Mouse (Mus musculus) gastrocnemius, postnatal 14 days (tissue): Measurements from ENCODE around the gene Mcu. TPM values are rescaled to one million over a fixed set of nuclear protein-coding genes. Genes with fewer than 3 reads are reported as not detected.
A peak's percentile ranks its signal among the peaks of the same experiment; 100 is the strongest.

Experiments
- DNase-seq: peaks from one replicate; pipeline ENCODE4 v3.0.0; 2021; ENCODE audit warnings: mixed read lengths
- intact Hi-C: fragments of 180-260 bp; cut with DNase I; formaldehyde crosslinking; loops from one replicate; pipeline ENCODE4 v1.15.1; 2025; ENCODE audit warnings: low total_unique reads
- total RNA-seq, 2 experiments: library from RNA; stranded (reverse); gene quantifications; 2 replicates each; pipeline ENCODE4 v1.2.3; 2021

Mcu gene
- total RNA-seq, 2 experiments from 2014 or later = 51.0 to 51.1 TPM

DNA sequence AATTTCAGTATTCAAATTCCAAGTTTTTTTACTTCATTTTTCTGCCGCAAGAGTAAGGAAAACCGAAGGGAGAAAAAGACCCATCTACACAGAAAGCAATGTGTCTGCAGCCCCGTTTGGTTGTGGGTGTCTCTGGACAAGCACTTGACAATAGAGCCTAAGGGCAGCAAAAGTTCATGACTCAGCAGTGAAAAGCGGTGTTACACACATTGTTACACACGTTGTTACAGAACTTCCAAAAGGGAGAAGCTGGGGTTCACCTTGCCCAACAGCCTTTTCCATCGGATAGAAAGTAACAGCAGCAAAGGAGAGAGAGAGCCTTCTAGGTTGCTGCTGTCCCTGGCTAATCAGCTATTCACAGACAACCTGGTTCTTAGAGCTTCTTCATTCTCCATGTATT lies 68.3 kb downstream of the Mcu start:
- DNase-seq = no peak
- intact Hi-C loops = no loop called here

DNA sequence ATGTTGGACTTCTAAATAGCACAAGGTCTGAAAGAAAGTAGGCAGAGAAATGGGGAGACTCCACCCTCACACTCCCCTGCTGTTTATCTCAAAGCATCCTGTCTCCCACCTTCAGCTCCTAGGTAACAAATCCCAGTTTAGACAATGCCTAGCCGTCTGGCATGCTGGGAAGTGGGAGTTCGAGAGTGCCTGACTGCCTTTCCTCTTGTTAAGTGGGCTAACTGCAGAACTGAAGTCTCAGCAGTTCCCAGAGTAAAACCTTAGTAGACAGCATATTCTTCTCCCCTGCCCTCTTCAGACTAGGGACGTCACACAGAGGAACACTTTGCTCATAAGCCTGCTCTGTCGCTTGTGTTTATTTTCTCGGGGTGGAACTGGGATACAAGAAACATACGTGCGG lies 69.1 kb downstream of the Mcu start:
- DNase-seq = no peak
- intact Hi-C loops = no loop called here

DNA sequence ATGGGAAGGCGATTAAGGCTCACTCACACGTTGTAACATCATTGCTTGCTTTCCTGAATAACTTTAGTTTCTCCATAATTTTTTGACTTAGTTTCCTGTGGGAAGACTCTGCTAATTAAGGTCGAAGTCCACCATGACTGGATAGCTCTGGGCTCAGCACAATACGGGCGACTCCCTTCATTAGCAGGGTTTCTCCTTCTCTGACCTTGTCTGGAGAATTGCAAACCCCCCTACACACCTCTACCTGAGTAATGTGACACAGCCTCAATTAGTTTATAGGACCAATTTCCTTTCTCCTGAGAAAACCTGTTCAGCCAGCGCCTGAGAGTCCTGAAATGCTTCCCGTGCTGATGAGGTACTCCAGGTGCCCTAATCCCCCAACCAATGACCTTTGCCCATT lies 71.3 kb downstream of the Mcu start:
- intact Hi-C loops = no loop called here

DNA sequence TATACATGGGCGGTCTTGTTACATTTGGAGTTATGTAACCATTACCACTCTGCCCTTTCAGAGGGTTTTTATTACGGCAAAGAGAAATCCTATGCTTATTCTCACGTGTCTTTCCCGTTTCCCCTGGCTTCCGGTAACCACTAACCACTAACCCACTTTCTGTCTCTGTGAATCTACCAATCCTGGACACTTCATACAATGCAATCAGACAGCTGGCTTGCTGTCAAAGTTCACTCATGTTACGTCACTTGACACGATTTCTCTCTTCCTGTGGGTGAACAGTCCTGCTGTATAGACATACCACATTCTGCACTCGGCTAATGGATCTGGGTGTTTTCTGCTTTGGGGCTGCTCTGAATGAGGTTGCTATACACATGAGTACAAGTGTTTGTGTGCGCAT lies 73.1 kb downstream of the Mcu start:
- DNase-seq = no peak
- intact Hi-C loops = no loop called here

More for the DNA sequence above, 71.3 kb downstream of the Mcu start:
- DNase-seq = no peak

DNA sequence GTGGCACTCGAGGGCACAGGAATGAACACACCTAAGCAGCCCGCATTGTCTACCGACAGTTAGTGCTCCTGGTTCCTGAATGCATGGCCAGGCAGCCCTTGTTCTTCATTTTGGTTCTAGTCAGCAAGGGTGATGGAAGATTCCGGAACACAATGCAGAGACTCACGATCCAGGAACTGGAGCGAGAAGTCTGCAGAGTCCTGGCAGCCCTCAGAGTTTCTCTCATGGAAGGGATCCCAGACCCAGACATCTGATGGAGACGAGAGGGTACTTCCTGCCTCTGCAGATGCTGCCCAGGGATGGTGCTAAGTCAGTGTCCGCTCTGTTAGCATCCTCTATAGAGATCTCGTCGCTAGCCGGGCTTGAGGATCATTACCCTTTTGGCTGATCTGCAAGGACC lies 75.0 kb downstream of the Mcu start:
- no peak for DNase-seq
- intact Hi-C loops = no loop called here

DNA sequence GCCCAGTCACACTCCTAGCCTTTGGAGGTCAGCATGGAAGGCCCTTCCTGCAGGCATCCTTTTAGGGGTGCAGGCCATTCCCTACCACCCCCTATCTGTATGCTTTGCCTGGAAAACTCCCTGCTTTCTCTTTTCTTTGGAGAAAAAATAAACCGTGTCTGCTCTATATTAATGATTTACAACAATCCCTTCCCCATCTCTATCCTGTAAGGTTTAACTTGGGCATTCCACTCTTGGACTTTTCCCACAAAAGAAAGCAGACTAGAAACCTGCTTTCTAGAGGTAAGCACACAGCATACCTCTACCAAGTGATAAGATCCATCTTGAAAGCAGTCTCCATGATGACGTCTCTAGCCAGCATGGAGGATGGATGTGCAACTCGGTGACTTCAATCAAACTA lies 75.9 kb downstream of the Mcu start:
- no peak for DNase-seq
- intact Hi-C loops = no loop called here

DNA sequence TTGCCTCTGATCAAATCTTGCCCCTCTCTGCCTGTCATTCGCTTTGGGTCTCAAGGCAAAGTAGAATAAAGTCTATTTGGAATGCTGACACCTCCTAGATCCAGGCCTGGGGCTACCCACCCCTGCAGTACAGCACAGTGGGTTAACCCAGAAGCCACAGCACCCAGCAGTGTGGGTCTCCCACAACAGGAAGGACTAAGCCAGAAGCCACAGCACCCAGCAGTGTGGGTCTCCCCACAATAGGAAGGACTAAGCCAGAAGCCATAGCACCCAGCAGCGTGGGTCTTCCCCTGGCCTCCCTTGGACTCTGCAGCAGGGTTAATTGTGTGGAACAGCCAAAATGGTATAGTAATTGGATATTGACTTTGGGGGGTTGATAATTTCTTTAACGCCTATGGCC lies 76.4 kb downstream of the Mcu start:
- DNase-seq = no peak
- intact Hi-C loops = no loop called here

DNA sequence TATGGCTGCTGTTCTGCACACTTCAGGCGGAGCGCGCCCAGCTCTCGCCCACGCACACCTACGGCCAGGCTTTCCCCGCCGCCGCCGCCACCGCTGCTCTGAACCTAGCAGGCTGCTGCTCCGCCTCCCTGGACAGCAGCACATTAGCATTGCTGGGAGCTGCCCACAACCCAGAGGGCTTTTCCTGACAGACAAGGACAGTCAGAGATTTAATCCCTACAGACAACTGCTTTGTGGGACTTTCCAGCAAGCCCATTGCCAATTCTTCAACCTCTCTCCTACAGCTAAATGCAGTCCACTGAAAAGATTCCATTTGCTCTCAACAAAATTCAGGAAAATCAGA lies 77.0 kb downstream of the Mcu start:
- DNase-seq = peak; percentile 58
- intact Hi-C loops = no loop called here

DNA sequence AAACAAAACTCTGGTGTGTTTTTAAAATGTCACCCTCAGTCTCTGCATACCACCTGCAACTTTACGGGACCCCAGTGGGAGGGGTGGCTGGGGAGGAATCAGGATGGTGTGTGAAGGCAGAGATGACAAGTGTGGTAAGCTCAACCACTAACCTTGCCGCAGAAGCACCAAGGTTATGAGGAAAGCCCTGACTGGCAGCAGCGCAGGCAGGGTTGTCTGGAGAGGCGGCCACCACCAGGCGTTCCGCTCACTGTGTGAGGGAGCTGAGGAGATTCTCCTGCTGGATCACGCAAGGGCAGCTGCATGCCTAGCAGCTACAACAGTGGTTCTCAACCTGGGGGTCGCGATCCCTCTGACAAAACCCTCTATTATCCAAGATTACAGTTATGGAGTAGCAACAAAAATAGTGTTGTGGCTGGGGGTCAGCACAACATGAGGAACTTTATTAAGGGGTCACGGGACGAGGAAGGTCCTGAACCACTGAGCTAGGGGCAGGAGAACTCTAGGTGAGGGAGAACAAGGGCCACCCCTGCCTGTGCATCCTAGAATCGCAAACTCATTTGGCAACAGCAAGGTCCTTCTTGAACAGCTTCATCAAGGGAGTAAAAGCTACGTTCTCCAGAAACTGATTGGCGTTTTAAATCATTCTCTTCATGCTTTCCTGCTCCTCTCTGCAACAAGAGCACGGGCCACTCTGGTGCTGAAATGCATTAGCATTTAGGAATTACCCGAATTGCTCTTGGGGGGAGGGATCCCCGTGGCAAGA lies 77.5 kb downstream of the Mcu start:
- DNase-seq = peak; percentile 25
- intact Hi-C loops = no loop called here

DNA sequence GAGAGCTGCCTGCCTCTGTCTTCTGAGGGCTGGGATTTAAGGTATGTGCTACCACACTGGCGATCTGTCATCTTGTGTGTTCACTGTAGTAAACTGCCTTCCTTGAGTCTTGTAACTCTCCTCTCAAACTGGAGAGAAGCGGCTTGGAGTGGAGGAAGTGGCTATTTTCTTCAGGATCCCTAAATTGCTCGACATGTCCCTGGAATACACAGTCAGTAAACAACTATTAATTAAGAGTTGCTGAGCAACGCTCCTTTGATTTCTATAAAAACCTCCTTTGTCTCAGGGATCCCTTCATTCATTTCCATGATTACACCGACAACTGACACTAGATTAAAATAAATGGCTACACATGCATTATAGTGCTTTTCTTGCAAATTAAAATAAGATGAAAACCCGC lies 78.4 kb downstream of the Mcu start:
- DNase-seq = no peak
- intact Hi-C loops = no loop called here

DNA sequence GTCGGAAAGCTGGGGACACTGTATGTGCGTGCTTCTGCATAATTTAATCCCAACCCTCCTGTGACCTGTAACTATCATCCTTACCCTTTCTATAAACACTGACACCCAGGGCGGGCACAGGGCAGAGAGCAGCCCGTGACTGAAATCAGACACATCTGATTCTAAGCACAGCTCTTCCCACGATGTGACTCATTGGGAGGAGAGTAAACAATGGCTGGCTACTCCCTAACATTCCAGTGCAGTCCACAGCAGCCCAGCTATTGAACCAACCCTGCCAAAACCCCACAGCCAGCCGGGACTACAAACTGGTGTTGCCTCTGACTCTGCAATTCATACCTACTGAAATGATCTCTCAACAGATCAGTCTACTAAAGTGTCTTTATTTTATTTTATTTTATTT lies 78.9 kb downstream of the Mcu start:
- DNase-seq = peak; percentile 34
- intact Hi-C loops = no loop called here

DNA sequence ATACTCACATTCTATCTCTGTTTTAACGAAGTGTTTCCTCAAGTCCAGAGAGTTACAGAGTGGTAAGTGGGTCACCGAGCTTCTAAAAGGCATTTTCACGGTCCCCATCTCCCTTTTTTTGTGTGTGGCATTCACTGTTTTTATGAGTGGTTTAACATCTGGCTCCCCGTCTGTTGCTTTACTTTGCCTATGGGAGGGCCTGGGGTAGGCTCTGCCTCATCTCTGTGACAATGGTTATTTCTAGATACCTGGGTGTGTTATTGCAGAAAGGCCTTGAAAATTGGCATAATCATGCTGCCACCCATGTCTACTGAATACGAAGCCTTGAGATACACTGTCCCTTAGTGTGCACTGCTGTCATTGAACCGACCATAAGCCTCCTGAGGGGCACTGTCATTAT lies 84.2 kb downstream of the Mcu start:
- intact Hi-C loops = no loop called here

DNA sequence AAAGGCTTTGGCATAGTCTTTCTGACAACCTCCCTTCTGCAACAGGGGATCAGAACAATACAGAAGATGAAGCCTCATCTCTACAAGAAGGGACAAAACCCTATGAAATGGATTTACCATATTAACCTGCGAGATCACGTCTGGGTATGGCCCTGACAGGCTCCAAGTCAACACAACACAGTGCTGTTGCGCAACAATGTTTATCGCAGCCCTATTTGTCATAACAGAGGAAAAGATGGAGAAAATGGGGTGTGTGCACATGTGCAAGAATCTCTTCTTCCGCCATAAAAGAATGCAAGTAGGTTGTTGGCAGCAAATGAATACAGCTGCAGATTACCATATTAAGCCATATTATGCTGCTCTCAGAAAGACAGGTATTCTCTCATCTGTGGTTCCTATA lies 88.7 kb downstream of the Mcu start:
- intact Hi-C loops = no loop called here
- no peak for DNase-seq

More for the DNA sequence above, 84.2 kb downstream of the Mcu start:
- DNase-seq = no peak

DNA sequence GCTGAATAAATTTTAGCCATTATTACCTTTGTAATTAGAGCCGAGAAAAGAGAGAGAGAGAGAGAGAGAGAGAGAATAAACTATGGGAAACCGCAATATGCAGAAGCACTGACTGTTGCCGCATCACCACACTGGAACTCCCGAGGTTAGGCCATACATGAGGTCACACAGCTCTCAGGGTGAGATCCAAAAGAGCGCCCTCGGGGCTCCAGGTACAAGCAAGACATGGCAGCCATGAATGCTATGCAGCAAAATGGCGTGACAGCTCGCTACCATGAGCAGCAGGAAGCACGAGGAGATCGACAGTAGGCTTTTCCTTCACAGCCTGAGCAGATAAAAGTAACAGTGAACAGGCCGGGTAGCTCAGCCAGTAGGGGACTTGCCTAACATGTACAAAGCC lies 89.2 kb downstream of the Mcu start:
- intact Hi-C loops = no loop called here
- no peak for DNase-seq

DNA sequence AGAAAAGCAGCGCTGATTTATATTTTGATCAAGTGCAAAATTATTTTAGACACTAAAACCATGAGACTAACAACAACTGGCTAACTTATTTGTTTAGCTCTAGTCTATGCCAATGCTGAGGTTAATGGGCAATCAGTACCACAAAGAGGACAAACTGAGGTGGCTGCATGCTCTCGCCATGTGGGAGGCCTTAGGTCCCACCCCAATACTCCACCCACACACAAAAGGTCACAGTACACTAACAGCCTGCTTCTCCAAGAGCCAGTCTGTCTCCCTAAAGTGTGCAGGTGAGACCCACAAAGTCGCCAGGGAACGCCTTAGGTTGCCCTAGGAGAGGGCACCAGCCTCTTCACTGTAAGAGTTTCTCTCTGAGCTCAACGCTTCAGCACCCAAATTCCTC lies 91.8 kb downstream of the Mcu start:
- DNase-seq = no peak
- intact Hi-C loops = no loop called here

DNA sequence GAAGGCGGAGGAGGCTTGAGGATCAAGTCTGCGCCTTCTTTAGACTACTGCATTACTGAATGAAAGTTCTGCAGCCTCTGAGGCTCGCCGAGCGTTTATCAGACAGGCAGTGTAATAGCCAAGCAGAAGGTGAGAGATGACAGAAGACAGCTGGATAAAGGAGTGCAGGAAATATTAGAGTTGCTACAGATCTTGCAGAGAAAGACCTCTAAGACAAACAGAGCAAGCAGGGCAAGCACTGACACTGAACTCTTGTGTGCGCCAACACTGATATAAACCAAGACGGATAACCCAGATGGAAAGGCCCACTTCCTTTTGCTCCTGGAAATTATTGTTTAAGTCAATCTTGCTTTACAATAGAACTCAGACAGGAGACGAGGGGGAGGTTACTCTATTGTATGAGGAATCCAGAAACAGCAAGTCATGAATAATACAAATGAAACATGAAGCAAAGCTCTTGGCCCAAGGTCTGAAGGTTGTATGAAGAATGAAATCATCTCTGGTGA lies 92.6 kb downstream of the Mcu start:
- no peak for DNase-seq
- intact Hi-C loops = no loop called here

DNA sequence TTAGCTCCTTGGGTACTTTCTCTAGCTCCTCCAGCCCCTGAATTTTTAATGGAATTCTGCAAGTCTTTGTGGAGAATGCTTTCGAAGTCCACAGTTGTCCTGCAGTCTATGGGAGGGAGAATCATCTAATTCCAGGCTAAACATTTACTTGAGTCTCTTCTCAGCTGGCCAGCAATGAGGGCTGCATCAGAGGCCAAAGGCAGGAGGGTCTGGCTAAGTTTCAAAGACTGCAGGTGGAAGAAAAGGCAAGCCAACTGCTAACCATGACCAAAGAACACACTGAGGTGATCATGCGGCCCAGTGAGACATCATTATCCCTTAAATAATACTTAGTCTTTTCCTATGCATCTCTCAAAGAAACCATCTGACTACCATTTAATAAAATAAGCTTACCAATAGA lies 95.8 kb downstream of the Mcu start:
- intact Hi-C loops = no loop called here
- DNase-seq = no peak

DNA sequence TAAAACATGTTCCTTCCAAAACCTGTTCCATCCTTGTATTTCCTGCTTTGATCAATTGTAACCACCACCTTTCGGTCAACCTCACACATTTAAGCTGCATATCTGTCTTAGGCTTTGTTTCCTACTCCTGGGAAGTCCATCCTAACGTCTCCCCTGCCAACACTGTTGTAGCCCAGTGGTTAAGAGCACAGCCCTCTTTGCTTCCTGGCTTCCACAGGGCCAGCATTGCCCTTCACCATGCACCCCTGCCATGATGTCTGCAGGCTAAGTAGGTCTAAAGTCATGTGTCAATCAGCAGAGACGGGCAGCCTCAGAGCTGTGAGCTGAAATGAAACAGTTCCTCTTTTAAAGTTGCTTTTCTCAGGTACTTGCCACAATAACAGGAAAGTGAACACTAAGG lies 97.1 kb downstream of the Mcu start:
- no peak for DNase-seq
- intact Hi-C loops = no loop called here

DNA sequence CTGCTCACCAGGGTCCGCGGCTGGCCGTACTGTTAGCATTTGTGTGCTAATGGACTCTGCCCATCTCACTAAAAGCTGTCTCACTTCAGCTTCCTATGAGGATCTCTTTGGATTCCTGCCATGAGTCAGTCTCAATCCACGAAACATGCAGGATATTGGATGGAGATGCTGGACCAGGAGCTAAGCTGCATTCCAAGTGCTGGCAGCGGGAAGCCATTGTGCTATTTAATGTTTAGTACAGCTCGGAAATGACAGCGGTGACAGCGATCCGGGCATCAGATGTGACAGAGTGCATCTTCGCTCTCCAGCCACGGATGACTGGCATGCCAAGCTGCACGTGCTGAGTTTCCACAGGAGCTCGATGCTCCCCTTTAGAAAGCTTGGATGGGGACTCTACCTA lies 99.3 kb downstream of the Mcu start:
- intact Hi-C loops = no loop called here
- DNase-seq = no peak

DNA sequence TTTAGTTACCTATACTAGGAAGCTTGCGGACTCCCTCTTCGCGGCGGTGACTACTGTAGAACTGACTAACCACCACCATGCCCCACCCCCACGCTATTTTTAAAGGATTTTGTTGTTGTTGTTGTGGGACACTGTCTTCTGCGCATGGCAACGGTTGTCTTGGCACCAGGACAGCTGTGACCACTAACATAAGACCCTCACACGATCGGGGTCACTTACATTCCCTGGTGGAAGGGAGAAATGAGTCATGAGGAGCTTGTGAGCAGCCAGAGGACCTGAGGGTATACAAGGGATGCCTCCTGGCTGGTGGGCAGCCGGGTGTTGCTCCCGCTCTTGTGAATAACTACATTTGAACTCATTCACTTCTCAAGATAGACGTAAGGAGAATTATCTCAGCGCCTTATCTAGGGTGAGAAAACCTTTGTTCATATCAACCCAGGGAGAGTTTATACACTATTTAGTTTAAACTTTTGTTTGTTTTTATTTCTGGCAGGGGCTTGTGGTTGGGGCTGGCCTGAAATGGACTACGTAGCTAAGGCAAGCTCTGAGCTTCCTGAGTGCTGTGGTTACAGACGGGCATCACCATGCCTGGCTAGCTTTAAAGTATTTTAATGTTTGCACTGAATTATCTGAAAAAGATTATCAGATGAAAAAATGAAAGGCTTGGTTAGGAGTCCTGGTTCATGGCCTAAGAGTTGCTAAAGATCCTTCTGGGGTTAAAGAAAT lies 101.6 kb downstream of the Mcu start:
- no peak for DNase-seq
- intact Hi-C loops = no loop called here

DNA sequence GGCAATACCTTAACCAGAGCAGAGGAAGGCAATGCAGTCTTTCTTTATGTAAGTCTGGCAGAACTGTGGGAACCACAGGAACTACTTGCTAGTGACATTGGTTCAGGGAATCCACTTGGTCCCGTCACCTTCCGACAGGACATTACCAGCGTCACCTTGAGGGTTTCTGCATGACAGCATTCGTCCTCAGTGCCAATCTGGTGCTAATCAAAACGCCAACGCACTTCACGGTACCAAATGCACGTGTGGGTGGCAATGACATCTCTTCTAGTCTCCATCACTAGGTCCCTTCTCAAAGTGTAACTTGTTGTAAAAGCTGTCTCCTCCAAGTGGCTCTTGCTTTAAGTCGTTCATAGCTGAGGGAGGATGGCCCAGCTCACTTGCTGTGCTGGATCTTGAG lies 104.3 kb downstream of the Mcu start:
- intact Hi-C loops = no loop called here
- no peak for DNase-seq
